Mouse (Mus musculus) kidney, adult 11 months (tissue): Measurements from ENCODE around the gene Plxnc1.
A peak's percentile ranks its signal among the peaks of the same experiment; 100 is the strongest.

Experiments
- DNase-seq: peaks from one replicate; pipeline ENCODE4 v3.0.0; 2022

The Plxnc1 gene

GRCm38 (mm10) chr10:94944691-94945205, at the start of gene Plxnc1:
TSS of gene Plxnc1 (minus strand) at chr10:94944835.
- no peak for DNase-seq

DNA sequence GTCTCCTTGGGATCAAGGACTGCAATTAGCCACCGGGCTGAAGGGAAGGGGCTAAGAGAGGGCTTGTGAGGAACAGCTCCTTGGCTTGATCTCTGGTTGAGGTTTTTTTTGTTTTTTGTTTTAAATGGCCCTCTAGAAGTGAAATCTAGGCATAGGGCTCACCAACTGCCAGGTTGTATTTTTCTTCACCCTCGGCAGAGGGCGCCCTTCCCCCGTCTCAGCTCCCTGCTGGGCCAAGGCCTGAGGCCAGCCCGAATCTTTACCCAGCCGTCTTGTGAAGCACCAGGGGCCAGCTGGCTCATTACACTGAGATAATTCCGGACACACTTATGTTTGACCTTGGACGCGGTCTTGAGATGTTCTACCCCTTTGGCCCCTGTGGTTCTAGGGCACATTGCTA, 47.5 kb upstream of the Plxnc1 start:
- peak; percentile 68 for DNase-seq

GRCm38 (mm10) chr10:94991564-94992097, 47.0 kb upstream of the Plxnc1 start:
- DNase-seq: peak; percentile 69

DNA sequence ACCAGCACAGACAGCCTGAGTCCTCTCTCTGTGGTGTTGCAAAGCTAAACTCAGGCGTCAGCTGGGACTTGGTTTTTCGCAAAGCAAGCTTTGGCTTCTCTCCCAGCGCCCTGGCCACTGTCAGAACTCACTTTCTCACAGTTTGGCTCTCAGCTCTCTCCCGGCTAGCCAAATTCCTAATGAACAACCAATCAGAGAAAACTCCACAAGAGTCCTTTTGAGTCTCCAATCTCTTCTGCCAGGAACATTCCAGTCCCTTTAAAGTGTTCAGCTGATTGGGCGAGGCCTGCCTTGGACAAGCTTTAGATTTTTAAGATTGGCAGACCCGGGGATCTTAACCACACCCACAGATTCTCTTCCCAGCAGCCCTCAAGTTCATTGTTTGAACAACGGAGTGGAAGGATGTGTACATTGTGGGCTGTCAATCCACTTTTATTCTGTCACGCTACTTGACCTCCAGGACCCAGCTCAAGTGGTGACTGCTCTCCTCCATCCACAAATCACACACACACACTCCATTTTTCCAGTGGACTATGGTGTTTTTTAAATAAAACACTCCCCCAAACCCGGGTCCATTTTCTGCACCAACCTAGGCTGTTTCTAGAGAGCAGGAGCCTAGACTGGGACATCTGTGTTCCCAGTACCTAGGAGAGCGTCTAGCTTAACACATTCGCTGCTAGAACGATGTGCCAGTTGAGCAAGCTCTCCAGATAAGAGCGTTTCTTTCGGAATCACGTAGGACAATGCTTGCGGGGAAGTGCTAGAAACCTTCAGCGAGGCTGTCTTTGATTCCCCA, 46.3 kb upstream of the Plxnc1 start:
- peak; percentile 66 for DNase-seq

- DNase-seq: peak; percentile 21
Measured at GRCm38 (mm10) chr10:94989321-94989720, 44.7 kb upstream of the Plxnc1 start.

DNA sequence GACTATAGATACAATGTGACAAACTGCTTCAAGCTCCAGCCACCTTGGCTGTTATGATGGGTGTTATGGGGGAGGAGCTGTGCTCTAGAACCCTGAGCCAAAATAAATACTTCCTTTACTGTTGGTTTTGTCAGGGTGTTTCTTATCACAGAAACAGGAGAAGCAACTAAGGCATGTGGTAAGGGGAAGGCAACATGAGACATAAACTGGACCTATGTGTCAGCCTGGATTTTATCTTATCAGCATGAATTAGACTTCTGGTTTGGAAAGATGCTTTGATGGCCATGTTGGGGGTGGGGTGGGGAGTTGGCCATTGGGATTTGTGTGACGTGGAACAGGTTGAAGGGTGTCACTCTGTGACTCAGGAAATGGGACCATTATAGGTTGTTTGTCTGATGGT, 40.5 kb upstream of the Plxnc1 start:
- DNase-seq: no peak

GRCm38 (mm10) chr10:94982528-94982927, 37.9 kb upstream of the Plxnc1 start:
- no peak for DNase-seq

DNA sequence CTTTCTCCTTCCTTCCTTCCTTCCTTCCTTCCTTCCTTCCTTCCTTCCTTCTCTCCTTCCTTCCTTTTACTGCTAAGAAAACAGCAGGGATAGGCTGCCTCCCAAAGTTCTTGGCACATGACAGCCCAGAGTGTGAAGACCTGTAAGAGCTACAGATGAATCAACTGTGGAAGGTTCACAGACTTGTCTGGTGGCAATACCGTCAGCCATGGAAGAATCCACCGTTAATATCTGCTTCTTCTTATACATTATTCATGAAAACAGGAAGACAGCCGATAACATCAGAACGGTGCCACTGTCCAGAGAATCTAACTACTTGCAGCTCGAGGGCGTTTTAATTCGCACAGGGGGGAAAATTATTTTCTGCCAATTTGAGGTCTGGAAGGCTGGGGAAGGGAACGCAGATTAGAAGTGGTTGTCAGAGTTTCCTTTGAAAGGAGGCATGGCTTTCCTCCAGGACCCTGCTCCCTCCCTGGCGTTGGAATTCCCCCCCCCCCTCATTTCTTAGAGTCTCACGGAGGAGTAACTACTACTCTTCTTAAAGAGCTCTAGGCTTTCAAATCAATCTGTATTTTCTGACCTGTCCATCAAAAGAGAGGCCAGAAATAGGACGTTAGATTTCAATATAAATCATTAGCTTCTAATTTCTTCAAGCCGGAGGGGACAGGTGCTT, 37.0 kb upstream of the Plxnc1 start:
- DNase-seq: no peak

GRCm38 (mm10) chr10:94978265-94978822, 33.7 kb upstream of the Plxnc1 start:
- no peak for DNase-seq

GRCm38 (mm10) chr10:94976329-94976728, 31.7 kb upstream of the Plxnc1 start:
- DNase-seq: no peak

DNA sequence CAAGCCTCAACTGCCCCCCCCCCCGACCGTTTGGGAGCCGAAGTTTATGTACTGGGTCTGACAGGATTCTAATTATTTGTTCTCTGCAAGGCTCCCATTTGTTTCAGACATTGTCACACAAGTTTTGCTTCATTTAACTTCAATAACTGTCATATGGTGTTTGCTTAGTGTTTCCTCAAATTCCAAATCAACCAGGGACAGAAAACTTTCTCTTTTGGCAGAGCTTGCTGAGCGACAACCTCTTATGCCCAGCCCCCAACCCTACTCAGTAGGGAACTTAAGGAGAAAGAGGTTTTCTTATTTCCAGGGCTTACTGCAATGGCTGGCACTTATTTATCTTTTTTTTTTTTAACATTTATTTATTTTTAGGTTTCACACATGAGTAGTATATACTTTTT, 30.5 kb upstream of the Plxnc1 start:
- no peak for DNase-seq

DNA sequence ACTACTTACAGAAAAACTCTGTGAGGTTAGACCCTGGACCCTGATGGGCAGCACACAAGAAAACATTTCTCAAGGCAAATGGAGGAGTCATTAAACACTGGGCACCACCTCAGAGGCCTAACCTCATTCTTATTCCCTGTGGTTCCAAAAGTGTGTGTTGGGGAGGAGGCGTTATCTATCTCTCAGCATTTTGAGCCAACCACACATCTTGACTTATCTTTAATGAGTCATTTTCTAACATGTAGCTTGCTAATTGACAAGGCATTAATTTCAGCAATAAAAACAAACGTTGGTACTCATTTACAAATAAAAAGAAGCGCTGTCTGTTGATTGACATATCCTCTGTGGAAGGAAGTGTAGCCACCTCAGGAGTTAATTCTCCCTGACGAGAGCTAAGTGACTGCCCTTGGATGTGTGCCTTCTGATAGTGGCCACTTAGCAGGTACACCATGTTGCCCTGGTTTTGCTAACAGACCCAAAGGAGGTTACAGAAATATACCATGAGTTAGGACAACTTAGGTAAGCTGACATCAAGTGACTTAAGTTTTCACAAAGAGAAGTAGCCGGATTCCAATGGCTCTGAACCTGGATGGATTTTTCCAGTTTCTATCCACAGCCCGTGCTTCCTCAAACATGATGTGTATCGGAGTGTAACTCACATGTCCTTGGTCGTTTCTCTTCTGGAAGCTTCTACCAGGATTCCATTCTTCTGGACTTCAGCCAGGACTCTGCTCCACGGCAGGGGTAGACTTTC, 29.9 kb upstream of the Plxnc1 start:
- DNase-seq: no peak

DNA sequence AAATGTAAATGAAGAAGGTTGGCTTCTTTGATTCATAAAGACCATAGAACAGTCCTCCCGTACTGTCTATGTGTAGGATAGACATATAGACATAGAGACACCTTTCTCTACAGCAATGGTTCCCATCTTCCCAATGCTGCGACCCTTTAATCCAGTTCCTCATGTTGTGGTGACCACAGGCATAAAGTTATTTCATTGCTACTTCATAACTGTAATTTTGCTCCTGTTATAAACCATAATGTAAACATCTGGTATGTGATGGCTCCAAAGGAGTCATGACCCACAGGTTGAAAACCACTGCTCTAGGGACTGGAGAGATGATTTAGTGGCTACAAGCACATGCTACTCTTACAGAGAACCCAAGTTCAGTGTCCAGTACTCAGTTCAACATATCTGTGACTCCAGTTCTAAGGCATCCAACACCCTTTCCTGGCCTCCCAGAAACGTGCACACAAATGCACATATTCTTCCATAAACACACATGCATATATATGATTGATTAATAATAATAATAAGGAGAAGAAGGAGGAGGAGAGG, 27.1 kb upstream of the Plxnc1 start:
- DNase-seq: no peak

DNA sequence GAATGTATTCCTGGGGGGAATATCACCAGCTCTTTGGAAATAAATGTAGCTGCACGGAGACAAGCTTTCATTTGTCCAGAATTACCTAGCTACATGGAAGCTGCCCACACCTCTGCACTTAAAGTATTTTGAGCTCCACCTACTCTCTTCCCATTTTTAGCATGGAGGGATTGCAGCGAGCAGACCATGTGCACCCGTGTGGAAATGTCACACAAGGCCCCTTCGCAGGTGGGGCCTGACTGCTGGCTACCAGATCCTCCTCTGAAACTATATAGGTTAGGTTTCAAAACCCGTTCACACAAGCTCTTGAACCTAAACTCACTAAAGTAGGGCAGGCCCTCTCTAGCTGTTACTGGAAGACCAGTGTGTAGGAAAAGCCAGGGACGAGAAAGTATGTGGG, 25.6 kb upstream of the Plxnc1 start:
- no peak for DNase-seq

DNA sequence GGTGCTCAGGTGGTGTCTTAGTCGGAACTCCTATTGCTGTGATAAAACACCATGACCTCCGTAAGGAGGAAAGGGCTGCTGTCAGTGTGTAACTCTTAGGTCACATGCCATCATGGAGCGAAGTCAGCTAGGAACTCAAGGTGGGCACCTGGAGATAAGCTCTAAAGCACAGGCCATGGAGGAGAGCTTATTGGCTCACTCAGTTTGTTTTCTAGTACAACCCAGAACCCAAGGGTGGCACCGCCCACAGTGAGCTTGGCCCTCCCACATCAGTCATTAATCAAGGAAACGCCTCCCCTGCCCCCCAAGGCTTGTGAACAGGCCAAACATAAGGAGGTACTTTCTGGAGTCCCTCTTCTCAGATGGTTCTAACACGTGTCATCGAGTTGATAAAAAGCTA, 22.8 kb upstream of the Plxnc1 start:
- DNase-seq: no peak

DNA sequence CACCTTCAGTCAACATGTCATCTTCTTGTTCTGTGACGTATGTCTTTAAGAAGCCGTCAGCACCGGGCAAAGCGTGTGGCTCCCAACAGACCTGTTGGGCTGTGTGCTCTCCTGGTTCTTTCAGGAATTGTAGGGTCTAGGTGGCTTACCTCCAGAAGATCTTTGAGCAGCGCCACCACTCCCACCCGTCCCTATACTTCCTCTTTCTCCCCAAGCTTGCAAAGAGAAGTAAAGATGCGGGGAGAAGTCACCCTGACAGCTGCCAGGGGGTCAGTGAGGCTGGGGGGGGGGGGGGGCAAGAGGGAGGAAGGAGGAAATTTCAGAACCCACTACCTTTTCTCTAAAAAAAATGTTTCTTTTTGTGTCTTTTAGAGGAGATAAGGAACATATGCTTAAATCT, 22.2 kb upstream of the Plxnc1 start:
- no peak for DNase-seq

DNA sequence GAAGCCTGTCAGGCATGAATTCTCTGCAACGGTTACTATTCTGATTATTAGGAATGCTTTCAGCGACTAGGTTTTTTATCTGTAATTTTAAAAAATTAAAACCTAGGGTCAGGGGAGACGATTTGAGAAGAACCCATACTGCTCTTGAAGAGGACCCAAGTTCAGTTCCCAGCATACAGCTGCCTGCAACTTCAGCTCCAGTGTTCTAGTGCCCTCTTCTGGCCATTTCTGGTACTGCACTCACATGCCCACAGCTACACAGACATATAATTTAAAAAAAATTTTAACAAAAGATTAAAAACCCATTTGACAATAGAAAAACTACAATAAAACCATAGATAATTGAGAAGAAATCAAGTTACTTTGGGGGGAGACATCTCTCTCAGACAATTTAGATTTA, 20.5 kb upstream of the Plxnc1 start:
- no peak for DNase-seq

DNA sequence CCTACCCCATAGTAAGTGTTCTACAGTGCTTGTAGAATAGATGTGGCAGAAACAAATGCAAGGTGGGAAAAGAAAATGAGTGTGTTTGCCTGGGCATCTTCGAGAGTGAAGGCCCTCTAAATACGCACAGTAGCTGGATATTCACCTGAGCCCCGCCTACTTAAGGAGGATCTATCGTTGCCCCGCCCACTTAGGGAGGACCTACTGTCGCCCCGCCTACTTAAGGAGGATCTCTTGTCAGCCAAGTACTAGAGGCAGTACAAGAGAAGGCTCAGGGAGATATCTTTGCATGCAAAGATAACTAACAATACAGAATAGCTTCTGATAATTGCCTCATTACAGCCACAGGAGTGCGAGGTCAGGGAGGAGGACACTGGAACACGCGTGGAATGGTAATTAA, 17.4 kb upstream of the Plxnc1 start:
- no peak for DNase-seq

DNA sequence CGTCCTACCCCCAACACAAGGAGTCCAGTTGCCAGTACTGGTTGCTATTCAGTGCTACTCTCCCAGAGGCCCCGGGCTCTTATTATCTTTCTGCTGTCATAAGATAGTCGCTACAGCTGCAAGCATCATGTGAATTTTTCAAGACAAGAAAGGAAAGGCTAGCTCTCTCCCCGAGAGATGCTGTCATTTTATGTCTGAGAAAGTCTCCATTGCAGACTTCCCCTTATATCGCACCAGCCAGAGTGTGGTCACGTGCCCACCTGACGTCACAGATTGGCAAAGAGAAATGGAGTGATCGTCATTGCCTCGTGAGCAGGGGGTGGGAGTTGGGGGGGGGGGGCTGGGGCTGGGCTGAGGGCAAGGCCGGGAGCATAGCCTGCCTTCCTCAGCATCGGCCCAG, 16.6 kb upstream of the Plxnc1 start:
- no peak for DNase-seq

DNA sequence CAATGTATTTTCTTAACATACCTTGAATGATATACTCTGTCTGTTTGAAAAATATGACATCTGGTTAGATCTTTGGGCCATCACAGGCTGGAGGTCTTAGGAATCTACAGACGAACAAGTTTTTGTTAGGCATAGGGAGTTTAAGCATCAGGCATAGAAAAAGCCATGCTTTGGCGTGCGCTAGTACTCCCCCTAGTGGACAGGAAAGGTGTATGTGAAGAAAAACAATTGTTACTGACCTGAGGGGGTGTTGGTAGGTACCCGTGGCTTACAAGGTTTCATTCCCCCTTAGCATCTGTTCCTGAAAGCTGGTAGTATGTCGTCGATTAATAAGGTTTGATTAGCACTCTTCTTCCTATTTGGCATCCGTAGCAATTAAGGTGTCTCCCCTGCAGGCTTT, 13.7 kb upstream of the Plxnc1 start:
- DNase-seq: no peak

GRCm38 (mm10) chr10:94957705-94958104, 13.1 kb upstream of the Plxnc1 start:
- no peak for DNase-seq

DNA sequence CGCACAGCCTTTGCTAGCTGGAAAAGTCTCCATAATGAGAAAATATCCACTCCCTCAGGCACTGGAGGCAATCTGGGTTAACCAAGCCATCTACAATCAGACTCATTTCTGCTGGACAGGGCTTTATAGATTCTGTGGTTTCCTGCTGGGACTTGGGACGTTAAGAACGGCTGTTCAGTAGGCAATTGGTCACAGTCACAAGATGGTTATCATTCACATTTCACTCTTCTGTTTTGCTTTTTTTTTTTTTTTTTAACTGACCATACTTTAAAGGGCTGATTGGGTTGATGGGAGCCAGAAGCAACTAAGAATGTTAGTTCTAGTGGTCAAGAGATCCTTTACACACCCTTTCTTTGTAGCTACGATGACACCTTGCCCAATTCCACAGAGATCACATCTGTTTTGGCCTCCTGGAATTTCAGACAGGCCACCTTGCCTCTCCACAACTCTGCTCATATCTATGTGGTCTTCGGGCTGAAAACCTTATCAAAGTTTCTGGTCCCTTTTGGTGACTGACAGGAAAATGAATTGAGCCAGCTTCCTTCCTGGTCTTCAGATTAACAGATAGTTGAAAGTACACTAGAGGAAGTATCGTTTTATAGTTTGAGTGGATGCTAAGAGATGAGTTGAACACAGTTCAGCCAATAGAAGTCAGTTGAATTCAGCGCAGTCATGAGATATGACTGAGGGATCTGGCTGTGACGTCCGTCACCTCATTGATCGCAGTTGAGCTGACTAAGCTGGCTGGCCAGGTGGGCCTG, 3.5 kb upstream of the Plxnc1 start:
- no peak for DNase-seq
